Mouse (Mus musculus) megakaryocyte, embryonic 14.5 days (primary cell): ENCODE data around the gene Dnaaf3. TPM values are rescaled to one million over a fixed set of nuclear protein-coding genes. Genes with fewer than 3 reads are reported as not detected.
A peak's percentile ranks its signal among the peaks of the same experiment; 100 is the strongest.

ENCODE experiments used
- H3K27me3 ChIP-seq: replicated peaks from 2 replicates; pipeline ENCODE3; 2012; ENCODE audit warnings: inconsistent platforms
- H3K36me3 ChIP-seq: replicated peaks from 2 replicates; pipeline ENCODE3; 2012; ENCODE audit warnings: low read length, inconsistent platforms, mixed read lengths
- H3K4me1 ChIP-seq: 2 replicates; pipeline ENCODE4 v1.6.1; 2012; ENCODE audit warnings: inconsistent platforms
- H3K4me3 ChIP-seq: replicated peaks from 2 replicates; pipeline ENCODE3; 2012; ENCODE audit warnings: moderate library complexity, mild to moderate bottlenecking, inconsistent platforms
- H3K9me3 ChIP-seq: 2 replicates; pipeline ENCODE4 v1.6.1; 2012; ENCODE audit warnings: inconsistent platforms
- FLI1 ChIP-seq: IDR thresholded peaks from 2 replicates; pipeline ENCODE4 v1.6.1; 2012; ENCODE audit warnings: low read length, inconsistent platforms, mixed read lengths
- GATA1 ChIP-seq: IDR thresholded peaks from 3 replicates; pipeline ENCODE4 v1.6.1; 2012; ENCODE audit warnings: mixed read lengths, low read length, inconsistent platforms, borderline replicate concordance
- polyA plus RNA-seq: library from polyadenylated mRNA; stranded (reverse); fragments of >175 nt; gene quantifications from 2 replicates; pipeline ENCODE4 v1.2.3, GENCODE M21; 2012; ENCODE audit warnings: low replicate concordance; ENCODE audit not compliant: insufficient read depth

Dnaaf3 gene
- polyA plus RNA-seq, 1 experiment = 5.0 TPM

DNA sequence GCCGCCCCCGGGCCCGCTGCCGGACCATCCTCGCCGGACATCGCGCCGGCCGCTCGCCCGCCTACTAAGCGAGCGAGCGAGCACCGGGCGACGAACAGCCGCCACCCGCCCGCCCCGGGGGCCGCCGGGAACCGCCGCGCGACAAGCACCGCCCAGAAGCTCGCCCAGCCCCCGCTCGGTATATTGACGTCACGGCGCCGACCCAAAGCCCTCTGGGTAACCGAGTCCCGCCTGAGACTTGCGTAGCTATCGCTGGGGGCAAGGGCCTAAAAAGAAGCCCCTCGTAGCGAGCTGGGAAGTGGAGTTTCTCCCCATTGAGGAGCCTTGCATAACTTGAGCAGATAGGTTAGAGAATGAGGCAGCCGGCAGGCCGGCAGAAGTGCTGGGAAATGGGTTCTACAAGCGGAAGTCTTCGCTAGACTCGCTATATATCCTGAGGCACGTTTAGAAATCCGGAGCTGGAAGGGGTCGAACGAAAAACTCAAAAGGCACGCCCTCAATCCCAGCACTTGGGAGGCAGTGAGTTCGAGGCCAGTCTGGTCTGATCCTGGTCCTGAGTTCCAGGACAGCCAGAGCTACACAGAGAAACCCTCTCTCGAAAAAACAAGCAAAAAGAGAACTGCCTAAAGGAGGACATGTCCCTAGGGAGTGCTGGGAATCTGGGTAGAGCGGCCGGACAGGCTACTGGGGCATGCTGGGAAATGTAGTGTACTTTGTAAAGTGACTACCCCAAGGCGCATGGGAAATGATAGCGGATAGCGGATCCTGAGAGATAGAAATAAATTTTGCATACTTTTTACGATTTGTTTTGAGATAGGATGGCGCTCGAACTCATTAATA, 30.5 kb downstream of the Dnaaf3 start, which contains the start of gene Ppp1r12c:
Ppp1r12c (minus strand) TSS at position 123 of the 840 bp plus-strand sequence.
- Histone ChIP-seq H3K27me3 (no peaks in the 10 kb centered on the region), H3K9me3 (no peaks in the 10 kb centered on the region), H3K4me3 (peak within 1 kb of the TSS; percentile 100), H3K4me1 (peaks cover 83% of the 10 kb centered on the region), H3K36me3 (peaks cover 34% of the 10 kb centered on the region)
- TF ChIP-seq FLI1 (no peak), GATA1 (no peak)

GRCm38 (mm10) chr7:4500892-4501471, 31.3 kb downstream of the Dnaaf3 start:
- Histone ChIP-seq H3K9me3 (no peaks in the 10 kb centered on the region), H3K4me1 (peaks cover 84% of the 10 kb centered on the region), H3K27me3 (no peaks in the 10 kb centered on the region), H3K36me3 (peaks cover 42% of the 10 kb centered on the region), H3K4me3 (peak overlapping the region; percentile 100)
- TF ChIP-seq FLI1 (no peak), GATA1 (no peak)

DNA sequence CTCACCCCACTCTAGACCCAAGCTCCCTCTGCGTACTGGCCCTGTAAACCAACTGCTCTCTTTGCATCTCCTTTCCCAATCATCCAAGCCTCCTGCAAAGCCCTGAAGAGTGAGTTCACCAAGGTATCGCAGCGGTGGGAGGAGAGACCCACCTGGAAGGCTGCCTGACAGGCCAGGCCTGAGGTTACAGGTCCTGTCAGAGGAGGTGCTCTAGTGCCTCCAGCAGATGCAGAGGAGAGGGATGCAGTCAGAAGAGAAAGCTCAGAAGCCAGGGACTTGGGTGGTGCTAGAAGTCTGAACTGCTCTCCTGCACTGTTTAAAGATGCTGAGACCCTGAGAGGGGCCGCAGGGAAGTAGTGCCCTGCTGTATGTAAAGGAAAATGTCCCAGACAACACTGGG, 33.2 kb downstream of the Dnaaf3 start:
- Histone ChIP-seq H3K9me3 (no peaks in the 10 kb centered on the region), H3K4me1 (peaks cover 84% of the 10 kb centered on the region), H3K36me3 (peaks cover 61% of the 10 kb centered on the region), H3K4me3 (peak overlapping the region; percentile 100), H3K27me3 (no peaks in the 10 kb centered on the region)
- TF ChIP-seq FLI1 (no peak), GATA1 (no peak)

- no peaks in the 10 kb centered on the region for H3K9me3 ChIP-seq
- peaks cover 84% of the 10 kb centered on the region for H3K4me1 ChIP-seq
- peaks cover 69% of the 10 kb centered on the region for H3K36me3 ChIP-seq
- H3K4me3 ChIP-seq = peak overlapping the region; percentile 100
- no peaks in the 10 kb centered on the region for H3K27me3 ChIP-seq
- TF ChIP-seq FLI1 = no peak
- no peak for TF ChIP-seq GATA1
These were observed 34.0 kb downstream of the Dnaaf3 start for GRCm38 (mm10) chr7:4498251-4498650.

DNA sequence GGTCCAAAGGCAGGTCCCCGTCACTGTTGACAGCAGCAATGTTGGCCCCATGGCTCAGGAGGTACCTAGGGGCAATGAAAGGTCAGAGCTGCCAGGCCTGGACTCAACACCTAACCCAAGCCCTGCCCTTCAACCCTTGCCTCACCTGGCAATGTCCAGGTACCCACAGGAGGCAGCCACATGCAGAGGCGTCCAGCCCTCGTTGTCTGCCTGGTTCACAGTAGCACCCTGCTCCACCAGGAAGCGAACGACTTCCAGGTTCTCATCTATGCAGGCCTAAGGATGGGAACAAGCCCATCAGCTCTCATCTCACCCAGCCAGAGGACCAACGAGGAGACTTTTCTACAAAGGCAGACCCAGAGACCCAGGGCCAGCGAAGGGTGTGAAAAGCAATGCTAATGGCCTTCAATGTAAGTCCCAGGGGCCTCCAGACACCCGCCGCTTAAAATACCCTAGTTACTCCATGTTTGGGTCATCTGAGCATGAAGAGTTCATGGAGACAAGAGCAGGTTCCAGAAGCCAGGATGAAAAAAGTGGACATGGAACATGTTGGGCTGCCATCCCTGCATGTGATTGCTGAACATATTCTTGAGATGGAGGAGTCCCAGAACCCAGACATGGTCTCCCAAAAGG, 34.9 kb downstream of the Dnaaf3 start:
- TF ChIP-seq FLI1 (no peak), GATA1 (no peak)
- H3K27me3 ChIP-seq = no peaks in the 10 kb centered on the region
- H3K4me3 ChIP-seq = peak overlapping the region; percentile 67
- peaks cover 78% of the 10 kb centered on the region for H3K36me3 ChIP-seq
- H3K9me3 ChIP-seq = no peaks in the 10 kb centered on the region
- peaks cover 84% of the 10 kb centered on the region for H3K4me1 ChIP-seq

DNA sequence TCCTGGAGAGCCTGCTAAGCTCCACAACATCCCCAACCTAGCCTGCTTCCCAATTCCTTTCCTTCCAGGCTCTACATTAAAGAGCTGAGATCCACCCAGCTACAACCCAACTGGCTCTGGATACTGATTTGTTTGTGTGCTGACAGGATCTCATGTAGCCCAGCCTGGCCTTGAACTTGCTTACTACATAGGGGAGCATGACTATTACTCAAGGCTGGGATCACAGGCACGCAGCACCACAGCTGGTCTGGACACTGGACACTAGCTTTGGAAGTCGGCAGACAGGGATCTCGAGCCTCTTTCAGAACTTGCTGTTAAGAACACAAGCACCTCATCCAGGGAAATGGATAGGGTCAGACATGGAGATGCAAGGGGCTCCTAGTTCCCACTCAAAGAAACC, 35.8 kb downstream of the Dnaaf3 start:
- Histone ChIP-seq H3K4me1 (peaks cover 89% of the 10 kb centered on the region), H3K4me3 (peak overlapping the region; percentile 15), H3K27me3 (no peaks in the 10 kb centered on the region), H3K36me3 (peaks cover 87% of the 10 kb centered on the region), H3K9me3 (no peaks in the 10 kb centered on the region)
- TF ChIP-seq GATA1 (no peak), FLI1 (no peak)

DNA sequence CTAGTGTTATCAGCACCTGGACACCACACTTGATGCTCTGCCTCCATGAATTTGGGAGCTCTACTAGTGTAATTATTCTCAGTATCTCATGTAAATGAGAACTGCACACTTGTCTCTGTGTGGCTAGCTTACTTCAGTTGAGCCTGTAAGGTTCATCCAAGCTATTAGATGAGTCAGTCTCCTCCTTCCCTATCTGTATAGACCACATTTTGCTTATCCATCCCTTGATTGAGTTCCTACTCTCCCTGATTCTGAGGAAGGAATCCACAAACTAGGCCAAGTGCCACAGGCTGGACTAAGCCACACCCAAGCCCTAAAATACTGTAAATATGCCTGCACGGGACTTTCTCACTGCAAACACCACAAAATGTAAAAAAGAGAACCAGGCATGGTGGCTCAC, 38.3 kb downstream of the Dnaaf3 start:
- H3K27me3 ChIP-seq = no peaks in the 10 kb centered on the region
- TF ChIP-seq GATA1 = no peak; the same call in 2 of the 3 replicates
- no peak for TF ChIP-seq FLI1
- H3K4me1 ChIP-seq = peaks cover 100% of the 10 kb centered on the region
- H3K9me3 ChIP-seq = no peaks in the 10 kb centered on the region
- peaks cover 98% of the 10 kb centered on the region for H3K36me3 ChIP-seq
- H3K4me3 ChIP-seq = peak overlapping the region; percentile 38

GRCm38 (mm10) chr7:4492284-4493224, 39.7 kb downstream of the Dnaaf3 start:
- H3K4me1 ChIP-seq = peaks cover 100% of the 10 kb centered on the region
- H3K27me3 ChIP-seq = no peaks in the 10 kb centered on the region
- peak overlapping the region; percentile 87 for H3K4me3 ChIP-seq
- no peaks in the 10 kb centered on the region for H3K9me3 ChIP-seq
- H3K36me3 ChIP-seq = peaks cover 98% of the 10 kb centered on the region
- TF ChIP-seq FLI1 = no peak
- TF ChIP-seq GATA1 = no peak

DNA sequence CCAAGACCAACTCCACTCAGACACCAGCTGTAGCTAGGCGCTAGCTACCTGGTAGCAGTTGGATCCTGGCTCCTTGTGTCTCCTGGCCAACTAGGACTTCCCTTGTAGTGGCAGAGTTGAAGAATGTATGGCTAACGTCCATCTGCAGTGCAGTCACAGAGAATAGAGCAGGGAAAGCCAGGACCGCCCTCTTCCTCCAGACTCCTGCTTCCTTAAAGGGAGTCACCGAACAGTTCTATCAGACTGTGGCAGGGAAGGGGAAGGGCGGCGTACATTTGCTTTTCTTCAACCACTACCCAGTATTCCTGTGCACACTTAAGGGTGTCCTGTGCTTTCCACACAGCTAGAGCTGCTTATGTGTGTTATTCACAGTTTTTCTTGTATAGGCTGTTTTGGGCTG, 40.9 kb downstream of the Dnaaf3 start:
- Histone ChIP-seq H3K27me3 (no peaks in the 10 kb centered on the region), H3K4me3 (peak overlapping the region; percentile 78), H3K9me3 (no peaks in the 10 kb centered on the region), H3K4me1 (peaks cover 95% of the 10 kb centered on the region), H3K36me3 (peaks cover 98% of the 10 kb centered on the region)
- no peak for TF ChIP-seq GATA1
- no peak for TF ChIP-seq FLI1
